Mouse (Mus musculus) stomach, embryonic 15.5 days (tissue): ENCODE measurements around the gene Rps19bp1. TPM values are rescaled to one million over a fixed set of nuclear protein-coding genes. Genes with fewer than 3 reads are reported as not detected.

Experiments
- ATAC-seq: fragments of 200-750 bp; cut with Nextera tagmentation; 2 replicates; pipeline ENCODE4 v1.8.0; 2017; ENCODE audit warnings: low read depth, moderate number of reproducible peaks, moderate TSS enrichment; ENCODE audit not compliant: insufficient read depth, low FRiP score
- H3K27ac ChIP-seq: fragments of 300-500 bp; sonication (generic); 2 replicates; pipeline ENCODE4 v1.5.1; 2015; ENCODE audit warnings: mild to moderate bottlenecking, inconsistent platforms
- H3K27me3 ChIP-seq: fragments of 300-500 bp; sonication (generic); replicated peaks from 2 replicates; pipeline ENCODE4 v1.6.1; 2015; ENCODE audit warnings: inconsistent platforms
- H3K36me3 ChIP-seq: fragments of 300-500 bp; sonication (generic); 2 replicates; pipeline ENCODE4 v1.6.1; 2015; ENCODE audit warnings: inconsistent platforms
- H3K4me1 ChIP-seq: fragments of 300-500 bp; sonication (generic); 2 replicates; pipeline ENCODE4 v1.6.1; 2015; ENCODE audit warnings: inconsistent platforms
- H3K4me2 ChIP-seq: fragments of 300-500 bp; sonication (generic); 2 replicates; pipeline ENCODE4 v1.6.1; 2015; ENCODE audit warnings: mild to moderate bottlenecking, inconsistent platforms
- H3K4me3 ChIP-seq: fragments of 300-500 bp; sonication (generic); replicated peaks from 2 replicates; pipeline ENCODE4 v1.5.1; 2015; ENCODE audit warnings: inconsistent platforms
- H3K9ac ChIP-seq: fragments of 300-500 bp; sonication (generic); 2 replicates; pipeline ENCODE4 v1.6.1; 2015; ENCODE audit warnings: inconsistent platforms
- H3K9me3 ChIP-seq: fragments of 300-500 bp; sonication (generic); 2 replicates; pipeline ENCODE4 v1.6.1; 2016; ENCODE audit warnings: inconsistent platforms
- WGBS: fragments of 180-500 bp; shearing (Covaris S2); methylation state at CpG from one replicate; pipeline ENCODE4 v1.1.7; 2015; 5-methylcytosine and 5-hydroxymethylcytosine counted together
- polyA plus RNA-seq: library from polyadenylated mRNA; unstranded; fragments of >200 nt; fragmentation: Nextera tagmentation; extraction: Ambion mirVana; gene quantifications from 2 replicates; pipeline ENCODE4 v1.2.1, GENCODE M21; 2015

Rps19bp1 gene
- polyA plus RNA-seq, 1 experiment from 2014 or later, result 50.2 TPM

- peaks cover 17% of the 10 kb centered on the region; the same call in 1 of the 2 replicates for H3K36me3 ChIP-seq
- H3K27me3 ChIP-seq, result no peaks in the 10 kb centered on the region
- H3K4me1 ChIP-seq, result peaks cover 16% of the 10 kb centered on the region
- no peaks in the 10 kb centered on the region for H3K9me3 ChIP-seq
- H3K4me3 ChIP-seq, result no peak overlapping the region
- H3K27ac ChIP-seq, result no peak overlapping the region
- H3K4me2 ChIP-seq, result no peak overlapping the region
- no peak for ATAC-seq
- H3K9ac ChIP-seq, result no peak overlapping the region
- WGBS, result 67% methylated on average over 2 of the region's 2 CpGs
Measured at GRCm38 (mm10) chr15:80232331-80232730, 31.8 kb downstream of the Rps19bp1 start.

DNA sequence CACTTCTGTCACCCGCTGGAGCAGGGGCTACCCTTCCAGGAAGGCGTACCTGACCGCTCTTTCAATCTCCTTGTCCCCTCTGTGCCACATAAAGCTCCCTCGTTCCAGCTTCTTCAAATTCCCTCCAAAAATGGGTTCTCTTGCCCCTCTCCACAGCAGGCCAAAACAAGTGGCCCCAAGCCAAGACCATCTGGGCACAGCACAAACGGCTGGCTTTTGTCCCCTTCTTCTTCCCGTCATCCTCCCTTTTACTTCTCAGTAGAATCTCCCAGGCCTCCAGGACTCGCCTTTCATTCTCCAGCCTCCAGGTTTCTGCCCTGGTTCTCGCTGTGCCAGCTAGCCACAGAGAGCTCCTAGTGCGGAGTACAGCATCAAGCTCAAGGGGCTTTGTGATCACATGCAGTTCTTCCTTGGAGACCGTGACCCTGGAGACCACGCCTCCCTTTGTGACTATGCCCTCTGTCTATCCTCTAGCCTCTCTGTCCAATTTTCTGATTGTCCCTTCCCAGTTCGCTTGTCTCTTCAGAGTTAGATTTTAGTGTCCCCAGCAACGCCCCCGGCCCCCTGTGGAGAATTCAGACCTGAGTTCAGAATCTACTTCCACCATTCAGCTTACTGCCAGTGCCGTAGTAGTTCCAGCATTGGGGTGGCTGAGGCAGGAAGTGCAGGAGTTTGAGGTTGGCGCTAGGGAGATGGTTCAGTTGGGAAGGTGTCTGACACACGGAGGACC, 35.9 kb downstream of the Rps19bp1 start:
- Histone ChIP-seq H3K27ac (no peak overlapping the region), H3K4me2 (no peak overlapping the region), H3K9me3 (no peaks in the 10 kb centered on the region), H3K4me1 (peaks cover 4% of the 10 kb centered on the region; the same call in 1 of the 2 replicates), H3K27me3 (no peaks in the 10 kb centered on the region), H3K9ac (no peak overlapping the region), H3K4me3 (no peak overlapping the region), H3K36me3 (no peaks in the 10 kb centered on the region)
- WGBS, result 75% methylated on average over 17 of the region's 17 CpGs
- no peak for ATAC-seq

- H3K27ac ChIP-seq, result no peak overlapping the region
- H3K4me2 ChIP-seq, result no peak overlapping the region
- no peak overlapping the region for H3K4me3 ChIP-seq
- no peaks in the 10 kb centered on the region for H3K9me3 ChIP-seq
- H3K4me1 ChIP-seq, result no peaks in the 10 kb centered on the region
- H3K36me3 ChIP-seq, result no peaks in the 10 kb centered on the region
- H3K9ac ChIP-seq, result no peak overlapping the region
- H3K27me3 ChIP-seq, result no peaks in the 10 kb centered on the region
- WGBS, result 42% methylated on average over 2 of the region's 2 CpGs
- ATAC-seq, result no peak
Measured at GRCm38 (mm10) chr15:80225796-80226195, 38.3 kb downstream of the Rps19bp1 start.

GRCm38 (mm10) chr15:80225208-80225607, 38.9 kb downstream of the Rps19bp1 start:
- Histone ChIP-seq H3K4me3 (no peak overlapping the region), H3K27ac (no peak overlapping the region), H3K9ac (no peak overlapping the region), H3K27me3 (no peaks in the 10 kb centered on the region), H3K4me1 (no peaks in the 10 kb centered on the region), H3K9me3 (no peaks in the 10 kb centered on the region), H3K36me3 (no peaks in the 10 kb centered on the region), H3K4me2 (no peak overlapping the region)
- WGBS, result 26% methylated on average over 9 of the region's 9 CpGs
- peak; percentile 41 for ATAC-seq

- no peaks in the 10 kb centered on the region for H3K27me3 ChIP-seq
- H3K36me3 ChIP-seq, result no peaks in the 10 kb centered on the region
- ATAC-seq, result no peak
- no peak overlapping the region for H3K9ac ChIP-seq
- H3K9me3 ChIP-seq, result no peaks in the 10 kb centered on the region
- WGBS, result 90% methylated on average over 7 of the region's 7 CpGs
- H3K4me1 ChIP-seq, result 0 out of 2 replicates have a peak, but pooled peaks cover 7% of the 10 kb centered on the region
- no peak overlapping the region for H3K27ac ChIP-seq
- no peak overlapping the region for H3K4me3 ChIP-seq
- no peak overlapping the region for H3K4me2 ChIP-seq
Measured at GRCm38 (mm10) chr15:80223751-80224150, 40.4 kb downstream of the Rps19bp1 start.

DNA sequence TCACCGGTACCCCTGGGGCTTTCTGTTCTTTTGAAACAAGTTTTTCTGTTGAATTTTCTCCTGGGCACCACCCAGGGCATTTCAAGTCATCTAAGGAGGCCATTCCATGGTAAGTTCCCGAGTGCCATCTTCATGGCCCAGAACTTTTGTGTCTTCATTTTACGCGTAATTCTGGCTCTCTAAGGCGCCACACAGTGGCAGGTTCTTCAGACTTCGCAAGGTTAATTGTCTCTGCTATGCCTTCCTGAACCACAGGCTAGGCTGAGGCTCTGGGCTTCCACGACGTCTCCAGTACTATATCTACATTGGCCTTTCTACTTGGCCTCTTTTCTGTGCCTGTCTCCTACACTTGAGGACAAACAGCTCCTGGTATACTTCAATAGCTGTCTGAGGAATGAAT, 43.1 kb downstream of the Rps19bp1 start:
- Histone ChIP-seq H3K36me3 (no peaks in the 10 kb centered on the region), H3K27me3 (no peaks in the 10 kb centered on the region), H3K9me3 (no peaks in the 10 kb centered on the region), H3K4me3 (no peak overlapping the region), H3K9ac (no peak overlapping the region), H3K4me1 (0 out of 2 replicates have a peak, but pooled peaks cover 7% of the 10 kb centered on the region), H3K27ac (no peak overlapping the region), H3K4me2 (no peak overlapping the region)
- WGBS, result 68% methylated on average over 8 of the region's 8 CpGs
- ATAC-seq, result no peak

- H3K4me1 ChIP-seq, result 0 out of 2 replicates have a peak, but pooled peaks cover 7% of the 10 kb centered on the region
- H3K4me3 ChIP-seq, result no peak overlapping the region
- no peaks in the 10 kb centered on the region for H3K9me3 ChIP-seq
- WGBS, result 60% methylated on average over 4 of the region's 4 CpGs
- no peak overlapping the region for H3K27ac ChIP-seq
- H3K27me3 ChIP-seq, result no peaks in the 10 kb centered on the region
- no peak for ATAC-seq
- no peak overlapping the region for H3K4me2 ChIP-seq
- no peaks in the 10 kb centered on the region for H3K36me3 ChIP-seq
- H3K9ac ChIP-seq, result no peak overlapping the region
Measured at GRCm38 (mm10) chr15:80219705-80220657, 44.1 kb downstream of the Rps19bp1 start.

DNA sequence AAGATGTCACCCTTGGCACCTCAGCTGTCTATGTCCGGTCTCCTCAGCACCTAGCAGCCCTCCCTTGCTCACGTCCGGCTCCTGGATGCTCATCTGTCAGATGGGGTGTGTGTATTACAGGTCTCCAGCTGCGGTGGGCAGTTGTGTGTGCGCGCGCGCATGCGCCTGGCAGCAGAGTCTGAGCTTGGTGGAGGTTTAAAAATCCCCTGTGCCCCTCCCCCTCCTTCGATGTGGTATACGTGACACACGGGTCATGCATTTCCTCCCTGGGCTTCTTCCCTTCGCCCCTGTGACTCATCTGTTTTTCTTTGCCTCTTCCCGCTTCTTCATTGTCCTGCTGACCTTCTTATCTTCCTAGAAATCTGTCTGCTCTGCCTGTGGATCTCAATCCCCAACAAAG, 44.9 kb downstream of the Rps19bp1 start:
- Histone ChIP-seq H3K4me3 (no peak overlapping the region), H3K9me3 (no peaks in the 10 kb centered on the region), H3K27ac (no peak overlapping the region), H3K4me1 (0 out of 2 replicates have a peak, but pooled peaks cover 7% of the 10 kb centered on the region), H3K36me3 (no peaks in the 10 kb centered on the region), H3K4me2 (peak overlapping the region; percentile 34), H3K9ac (no peak overlapping the region), H3K27me3 (no peaks in the 10 kb centered on the region)
- ATAC-seq, result no peak
- 20% methylated on average over 14 of the region's 14 CpGs for WGBS

DNA sequence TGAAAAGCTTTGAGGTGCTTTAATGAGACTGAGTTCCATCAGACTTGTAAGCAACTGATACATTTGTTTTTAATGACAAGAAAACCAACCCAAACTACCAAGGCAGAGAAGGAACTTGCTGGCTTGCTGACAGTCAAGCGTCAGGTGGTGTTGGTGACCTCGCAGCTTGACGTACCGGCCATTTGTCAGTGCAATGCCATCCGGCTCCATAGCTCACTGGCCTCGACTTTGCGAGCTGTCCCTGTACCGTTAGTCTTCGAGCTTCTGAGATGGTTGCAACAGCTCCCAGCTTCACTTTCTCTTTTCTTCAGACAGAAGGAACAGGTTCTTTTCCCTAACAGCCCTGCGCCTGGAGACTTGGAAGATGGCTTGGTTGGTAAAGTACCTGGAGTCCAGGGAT, 46.6 kb downstream of the Rps19bp1 start:
- Histone ChIP-seq H3K4me3 (no peak overlapping the region), H3K27ac (no peak overlapping the region), H3K4me1 (0 out of 2 replicates have a peak, but pooled peaks cover 7% of the 10 kb centered on the region), H3K27me3 (no peaks in the 10 kb centered on the region), H3K36me3 (0 out of 2 replicates have a peak, but pooled peaks cover 7% of the 10 kb centered on the region), H3K9me3 (no peaks in the 10 kb centered on the region), H3K9ac (no peak overlapping the region), H3K4me2 (no peak overlapping the region)
- ATAC-seq, result no peak
- WGBS, result 80% methylated on average over 10 of the region's 10 CpGs

DNA sequence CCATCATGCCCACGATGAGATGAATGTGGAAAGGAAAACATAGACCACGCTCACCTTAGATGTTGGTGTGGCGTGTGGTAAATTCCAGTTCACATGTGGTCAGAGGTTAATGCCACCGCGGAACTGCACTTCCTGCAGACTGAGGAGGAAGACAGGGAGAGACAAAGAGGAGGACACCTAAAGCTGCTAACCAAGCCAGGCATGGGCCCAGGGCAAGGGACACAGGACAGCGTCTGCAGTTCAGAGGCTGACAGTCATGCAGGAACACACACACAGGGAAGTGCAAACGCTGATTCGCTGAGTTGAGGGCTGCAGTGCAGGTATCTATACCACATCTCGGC, 47.7 kb downstream of the Rps19bp1 start:
- Histone ChIP-seq H3K9me3 (no peaks in the 10 kb centered on the region), H3K36me3 (peaks cover 18% of the 10 kb centered on the region; the same call in 1 of the 2 replicates), H3K4me1 (0 out of 2 replicates have a peak, but pooled peaks cover 7% of the 10 kb centered on the region), H3K27ac (no peak overlapping the region), H3K27me3 (no peaks in the 10 kb centered on the region), H3K4me2 (no peak overlapping the region), H3K4me3 (no peak overlapping the region), H3K9ac (no peak overlapping the region)
- no peak for ATAC-seq
- 53% methylated on average over 9 of the region's 9 CpGs for WGBS

DNA sequence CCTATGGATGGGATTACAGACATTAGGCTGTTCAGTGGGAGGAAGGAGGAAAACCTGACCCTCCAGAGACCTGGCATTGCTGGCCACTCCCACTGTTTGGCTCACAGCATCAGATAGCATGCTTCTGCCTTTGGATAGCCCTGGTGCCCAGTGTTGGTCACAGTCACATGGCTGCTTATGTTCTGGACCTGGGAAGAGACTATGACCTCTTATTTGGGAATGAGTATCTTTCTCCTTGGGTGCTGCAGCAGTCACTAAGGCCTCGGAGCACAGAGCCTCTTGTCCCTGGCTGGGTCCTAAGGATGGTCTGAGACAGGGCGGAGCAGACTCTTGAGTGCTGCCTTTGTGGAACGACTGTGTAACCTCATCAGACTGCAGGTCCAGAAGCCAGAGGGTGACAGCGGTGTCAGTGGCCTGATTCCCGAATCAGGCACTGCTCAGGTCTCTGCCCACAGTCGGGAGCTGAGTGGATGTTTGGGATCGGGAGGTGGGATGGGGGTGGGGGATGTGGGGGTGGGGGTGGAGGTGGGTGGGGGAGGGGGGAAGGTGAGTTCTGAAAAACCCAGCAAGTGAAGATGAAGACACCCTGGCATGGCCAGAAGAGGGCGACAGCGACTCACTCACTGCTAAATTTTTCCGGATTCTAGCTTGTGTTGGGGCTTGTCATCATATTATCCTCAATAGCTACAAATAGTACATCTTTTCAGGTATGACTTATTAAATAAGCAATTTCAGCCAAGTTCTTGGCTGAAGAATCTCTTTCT, 48.2 kb downstream of the Rps19bp1 start:
- no peak for ATAC-seq
- H3K36me3 ChIP-seq, result peaks cover 20% of the 10 kb centered on the region; the same call in 1 of the 2 replicates
- no peaks in the 10 kb centered on the region for H3K27me3 ChIP-seq
- no peaks in the 10 kb centered on the region for H3K9me3 ChIP-seq
- no peak overlapping the region for H3K4me3 ChIP-seq
- H3K9ac ChIP-seq, result no peak overlapping the region
- 0 out of 2 replicates have a peak, but pooled peaks cover 7% of the 10 kb centered on the region for H3K4me1 ChIP-seq
- no peak overlapping the region for H3K27ac ChIP-seq
- H3K4me2 ChIP-seq, result no peak overlapping the region
- 10% methylated on average over 10 of the region's 10 CpGs for WGBS
